Mouse (Mus musculus) small intestine, adult 2 months (tissue): ENCODE measurements around the gene Tpst2. TPM values are rescaled to one million over a fixed set of nuclear protein-coding genes. Genes with fewer than 3 reads are reported as not detected.

Experiments
- H3K27ac ChIP-seq: fragments of 200-500 bp; 2 replicates; pipeline ENCODE4 v1.5.1; 2012; ENCODE audit warnings: low read depth, low read length, control low read depth, inconsistent platforms; ENCODE audit not compliant: insufficient read depth
- H3K27me3 ChIP-seq: fragments of 200-500 bp; 2 replicates; pipeline ENCODE4 v1.6.1; 2012; ENCODE audit warnings: mild to moderate bottlenecking, moderate library complexity, low read length, inconsistent platforms; ENCODE audit not compliant: control insufficient read depth, insufficient read depth
- H3K36me3 ChIP-seq: fragments of 200-500 bp; 2 replicates; pipeline ENCODE4 v1.6.1; 2012; ENCODE audit warnings: mild to moderate bottlenecking, low read length, control low read depth, inconsistent platforms; ENCODE audit not compliant: control insufficient read depth, insufficient read depth
- H3K4me1 ChIP-seq: fragments of 200-500 bp; 2 replicates; pipeline ENCODE4 v1.6.1; 2012; ENCODE audit warnings: low read length, inconsistent platforms, mixed read lengths; ENCODE audit not compliant: control insufficient read depth, insufficient read depth, insufficient read length
- H3K4me3 ChIP-seq: fragments of 200-500 bp; 2 replicates; pipeline ENCODE4 v1.5.1; 2012; ENCODE audit warnings: low read depth, mild to moderate bottlenecking, control low read depth, inconsistent platforms, low read length, moderate library complexity
- CTCF ChIP-seq: fragments of 200-500 bp; IDR thresholded peaks from 2 replicates; pipeline ENCODE4 v1.5.1; 2012; ENCODE audit warnings: low read depth, mild to moderate bottlenecking, control low read depth, inconsistent platforms, low read length, moderate library complexity, mixed read lengths; ENCODE audit not compliant: insufficient replicate concordance, insufficient read length; ENCODE audit errors: extremely low read depth
- POLR2A ChIP-seq: fragments of 200-500 bp; IDR thresholded peaks from 2 replicates; pipeline ENCODE4 v1.6.1; 2012; ENCODE audit warnings: low read depth, mild to moderate bottlenecking, control low read depth, inconsistent platforms, low read length, moderate library complexity
- WGBS: fragments of 180-500 bp; shearing (Covaris S2); methylation state at CpG from one replicate; pipeline ENCODE4 v1.1.7; 2018; 5-methylcytosine and 5-hydroxymethylcytosine counted together
- polyA plus RNA-seq: library from polyadenylated mRNA; depleted of rRNA; stranded (reverse); fragments of >200 nt; gene quantifications from 2 replicates; pipeline ENCODE4 v1.2.3, GENCODE M21; 2012

The Tpst2 gene
- polyA plus RNA-seq, 1 experiment, result 35.4 TPM

GRCm38 (mm10) chr5:112297257-112297656, 20.8 kb downstream of the Tpst2 start:
- no peak overlapping the region for H3K4me3 ChIP-seq
- peak overlapping the region; percentile 45 for H3K27ac ChIP-seq
- H3K36me3 ChIP-seq, result no peaks in the 10 kb centered on the region
- 77% methylated on average over 2 of the region's 2 CpGs for WGBS
- H3K27me3 ChIP-seq, result no peaks in the 10 kb centered on the region
- TF ChIP-seq CTCF (no peak), POLR2A (no peak)
- H3K4me1 ChIP-seq, result peaks cover 18% of the 10 kb centered on the region

GRCm38 (mm10) chr5:112298226-112298988, 21.9 kb downstream of the Tpst2 start:
- H3K4me3 ChIP-seq, result no peak overlapping the region
- peaks cover 18% of the 10 kb centered on the region for H3K4me1 ChIP-seq
- H3K27ac ChIP-seq, result peak overlapping the region; percentile 45
- no peak for TF ChIP-seq POLR2A
- no peak for TF ChIP-seq CTCF
- H3K36me3 ChIP-seq, result no peaks in the 10 kb centered on the region
- no peaks in the 10 kb centered on the region for H3K27me3 ChIP-seq
- 78% methylated on average over 12 of the region's 12 CpGs for WGBS

GRCm38 (mm10) chr5:112299399-112299798, 22.9 kb downstream of the Tpst2 start:
- Histone ChIP-seq H3K27me3 (no peaks in the 10 kb centered on the region), H3K36me3 (no peaks in the 10 kb centered on the region), H3K4me3 (no peak overlapping the region), H3K27ac (no peak overlapping the region), H3K4me1 (peaks cover 13% of the 10 kb centered on the region)
- WGBS, result 75% methylated on average over 4 of the region's 4 CpGs
- TF ChIP-seq POLR2A, result no peak
- no peak for TF ChIP-seq CTCF

GRCm38 (mm10) chr5:112300112-112300511, 23.6 kb downstream of the Tpst2 start:
- no peak for TF ChIP-seq POLR2A
- H3K36me3 ChIP-seq, result no peaks in the 10 kb centered on the region
- no peaks in the 10 kb centered on the region for H3K27me3 ChIP-seq
- no peak overlapping the region for H3K4me3 ChIP-seq
- H3K4me1 ChIP-seq, result peaks cover 8% of the 10 kb centered on the region
- WGBS, result 89% methylated on average over 2 of the region's 2 CpGs
- H3K27ac ChIP-seq, result no peak overlapping the region

- Histone ChIP-seq H3K27me3 (no peaks in the 10 kb centered on the region), H3K4me1 (peaks cover 8% of the 10 kb centered on the region), H3K27ac (peak overlapping the region; percentile 54), H3K36me3 (peaks cover 2% of the 10 kb centered on the region; the same call in 1 of the 2 replicates), H3K4me3 (no peak overlapping the region)
- WGBS, result 82% methylated on average over 6 of the region's 6 CpGs
- TF ChIP-seq POLR2A, result no peak
These were observed 24.3 kb downstream of the Tpst2 start for GRCm38 (mm10) chr5:112300721-112301308.

- Histone ChIP-seq H3K4me3 (no peak overlapping the region), H3K36me3 (peaks cover 3% of the 10 kb centered on the region; the same call in 1 of the 2 replicates), H3K27me3 (no peaks in the 10 kb centered on the region), H3K4me1 (peaks cover 8% of the 10 kb centered on the region), H3K27ac (no peak overlapping the region; the same call in 1 of the 2 replicates)
- TF ChIP-seq POLR2A (no peak), CTCF (no peak)
- 81% methylated on average over 4 of the region's 4 CpGs for WGBS
These were observed 25.2 kb downstream of the Tpst2 start for GRCm38 (mm10) chr5:112301694-112302093.

- no peak overlapping the region for H3K27ac ChIP-seq
- no peak overlapping the region for H3K4me3 ChIP-seq
- H3K27me3 ChIP-seq, result no peaks in the 10 kb centered on the region
- H3K36me3 ChIP-seq, result peaks cover 3% of the 10 kb centered on the region; the same call in 1 of the 2 replicates
- TF ChIP-seq CTCF, result no peak
- no peak for TF ChIP-seq POLR2A
- H3K4me1 ChIP-seq, result peaks cover 5% of the 10 kb centered on the region; the same call in 1 of the 2 replicates
- 57% methylated on average over 5 of the region's 5 CpGs for WGBS
These were observed 25.8 kb downstream of the Tpst2 start for GRCm38 (mm10) chr5:112302310-112302709.

GRCm38 (mm10) chr5:112305842-112306241, 29.4 kb downstream of the Tpst2 start:
- Histone ChIP-seq H3K4me3 (no peak overlapping the region), H3K27me3 (no peaks in the 10 kb centered on the region), H3K27ac (no peak overlapping the region), H3K4me1 (no peaks in the 10 kb centered on the region), H3K36me3 (peaks cover 32% of the 10 kb centered on the region)
- 86% methylated on average over 5 of the region's 5 CpGs for WGBS
- no peak for TF ChIP-seq CTCF
- no peak for TF ChIP-seq POLR2A
